Mouse (Mus musculus) retina, postnatal 1 day (tissue): ENCODE results near the gene Gadd45a.
A peak's percentile ranks its signal among the peaks of the same experiment; 100 is the strongest.

Experiments used
- DNase-seq: peaks from one replicate; pipeline ENCODE4 v3.0.0-alpha.2; 2012

Gene Gadd45a

GRCm38 (mm10) chr6:67016520-67017111 is 20.6 kb downstream of the Gadd45a start:
- DNase-seq: no peak

GRCm38 (mm10) chr6:67015739-67016519 is 21.3 kb downstream of the Gadd45a start:
- no peak for DNase-seq

GRCm38 (mm10) chr6:67014679-67015075 is 22.6 kb downstream of the Gadd45a start:
- DNase-seq: no peak

- DNase-seq: no peak
Measured at GRCm38 (mm10) chr6:67013949-67014678, 23.1 kb downstream of the Gadd45a start.

- no peak for DNase-seq
Measured at GRCm38 (mm10) chr6:67013293-67013948, 23.8 kb downstream of the Gadd45a start.

GRCm38 (mm10) chr6:67011217-67011518 is 26.1 kb downstream of the Gadd45a start:
- no peak for DNase-seq

- peak; percentile 33 for DNase-seq
Measured at GRCm38 (mm10) chr6:67010370-67011216, 26.7 kb downstream of the Gadd45a start.

- DNase-seq: no peak
Measured at GRCm38 (mm10) chr6:67009888-67010287, 27.4 kb downstream of the Gadd45a start.

GRCm38 (mm10) chr6:66999800-67000199 is 37.5 kb downstream of the Gadd45a start:
- DNase-seq: no peak

GRCm38 (mm10) chr6:66998645-66999044 is 38.6 kb downstream of the Gadd45a start:
- DNase-seq: no peak

- no peak for DNase-seq
Measured at GRCm38 (mm10) chr6:66996257-66996656, 41.0 kb downstream of the Gadd45a start.

- no peak for DNase-seq
Measured at GRCm38 (mm10) chr6:66995825-66996224, 41.4 kb downstream of the Gadd45a start.

- DNase-seq: no peak
Measured at GRCm38 (mm10) chr6:66994981-66995380, 42.3 kb downstream of the Gadd45a start.

GRCm38 (mm10) chr6:66992786-66993185 is 44.5 kb downstream of the Gadd45a start:
- no peak for DNase-seq

GRCm38 (mm10) chr6:66992232-66992631 is 45.0 kb downstream of the Gadd45a start:
- DNase-seq: no peak

GRCm38 (mm10) chr6:66989518-66989917 is 47.7 kb downstream of the Gadd45a start:
- no peak for DNase-seq

GRCm38 (mm10) chr6:66989037-66989436 is 48.2 kb downstream of the Gadd45a start:
- no peak for DNase-seq

GRCm38 (mm10) chr6:66988363-66988762 is 48.9 kb downstream of the Gadd45a start:
- no peak for DNase-seq

- no peak for DNase-seq
Measured at GRCm38 (mm10) chr6:66987643-66988042, 49.6 kb downstream of the Gadd45a start.

- DNase-seq: no peak
Measured at GRCm38 (mm10) chr6:66986063-66986462, 51.2 kb downstream of the Gadd45a start.

GRCm38 (mm10) chr6:66985500-66985899 is 51.8 kb downstream of the Gadd45a start:
- DNase-seq: no peak
